Mouse (Mus musculus) neural tube, embryonic 14.5 days (tissue): ENCODE measurements at regions not wholly inside any gene's neighbourhood (a gene's known extent, or its start where the extent isn't known, plus 50 kb on each side); places are given as distances from the start of the nearest gene placed in this dataset.
A peak's percentile ranks its signal among the peaks of the same experiment; 100 is the strongest.

Experiments used
- ATAC-seq: fragments of 200-750 bp; cut with Nextera tagmentation; 2 replicates; pipeline ENCODE4 v1.8.0; 2017; ENCODE audit warnings: low read depth, mild to moderate bottlenecking, moderate TSS enrichment, moderate library complexity
- H3K27ac ChIP-seq: fragments of 300-500 bp; sonication (generic); 2 replicates; pipeline ENCODE4 v1.5.1; 2014; ENCODE audit warnings: low read depth, mild to moderate bottlenecking, control low read depth, low read length, moderate library complexity, mixed read lengths
- H3K27me3 ChIP-seq: fragments of 300-500 bp; sonication (generic); 2 replicates; pipeline ENCODE4 v1.6.1; 2014; ENCODE audit warnings: low read length; ENCODE audit not compliant: control insufficient read depth, insufficient read depth
- H3K36me3 ChIP-seq: fragments of 300-500 bp; sonication (generic); 2 replicates; pipeline ENCODE4 v1.6.1; 2014; ENCODE audit warnings: low read length, mixed read lengths; ENCODE audit not compliant: control insufficient read depth, insufficient read depth
- H3K4me1 ChIP-seq: fragments of 300-500 bp; sonication (generic); 2 replicates; pipeline ENCODE4 v1.6.1; 2014; ENCODE audit warnings: low read length; ENCODE audit not compliant: control insufficient read depth, insufficient read depth
- H3K4me2 ChIP-seq: fragments of 300-500 bp; sonication (generic); 2 replicates; pipeline ENCODE4 v1.6.1; 2014; ENCODE audit warnings: mild to moderate bottlenecking, low read depth, low read length, control low read depth
- H3K4me3 ChIP-seq: fragments of 300-500 bp; sonication (generic); 2 replicates; pipeline ENCODE4 v1.5.1; 2014; ENCODE audit warnings: low read depth, low read length, control low read depth, mixed read lengths
- H3K9ac ChIP-seq: fragments of 300-500 bp; sonication (generic); replicated peaks from 2 replicates; pipeline ENCODE4 v1.6.1; 2014; ENCODE audit warnings: low read depth, mild to moderate bottlenecking, control low read depth, low read length, mixed read lengths
- H3K9me3 ChIP-seq: fragments of 300-500 bp; sonication (generic); 2 replicates; pipeline ENCODE4 v1.6.1; 2016; ENCODE audit warnings: low read length; ENCODE audit not compliant: control insufficient read depth
- WGBS: fragments of 180-500 bp; shearing (Covaris S2); extraction: QIAGEN DNeasy Blood & Tissue Kit; methylation state at CpG from one replicate; pipeline ENCODE4 v1.1.7; 2014; 5-methylcytosine and 5-hydroxymethylcytosine counted together

DNA sequence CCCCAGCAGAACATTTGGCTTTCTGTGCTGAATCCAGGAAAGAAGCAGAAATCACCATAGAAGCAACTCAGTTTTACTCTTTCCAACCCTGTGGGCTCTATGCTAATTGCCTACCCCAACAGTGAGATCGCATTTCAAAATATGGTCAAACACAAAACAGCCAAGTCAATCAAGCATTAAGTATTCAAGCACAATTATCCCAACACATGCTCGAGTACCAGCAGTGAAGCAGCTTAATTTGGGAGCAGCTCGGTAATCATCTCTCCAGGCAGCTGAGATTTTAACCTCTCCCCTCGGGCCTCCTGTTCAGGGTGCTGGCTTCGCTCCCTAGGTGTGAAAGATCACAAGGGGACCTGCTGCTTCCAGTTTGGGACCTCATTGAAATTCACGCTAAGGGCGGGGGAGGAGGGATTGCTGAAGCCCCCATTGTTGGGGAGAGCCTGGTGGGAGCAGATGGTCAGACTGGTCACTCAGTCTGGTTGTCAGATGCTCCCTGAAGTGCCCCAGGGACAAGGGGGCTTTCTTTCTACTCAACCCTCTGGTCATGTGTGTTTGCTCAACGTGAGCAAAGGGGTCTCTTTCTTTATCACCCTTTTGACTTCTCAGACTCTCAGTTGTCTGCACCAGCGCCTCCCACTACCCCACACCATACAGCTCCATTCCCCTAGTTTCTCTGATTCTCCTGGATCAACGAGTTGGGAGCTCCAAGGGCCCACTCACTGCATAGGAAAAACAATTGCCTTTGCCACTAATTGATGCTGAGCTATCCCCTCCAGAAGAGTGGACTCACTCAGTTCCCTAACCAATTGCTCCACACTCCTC is 319.8 kb downstream of the Elavl2 start:
- Histone ChIP-seq H3K36me3 (no peaks in the 10 kb centered on the region), H3K4me2 (no peak overlapping the region), H3K4me1 (no peaks in the 10 kb centered on the region), H3K27ac (no peak overlapping the region), H3K9me3 (no peaks in the 10 kb centered on the region), H3K9ac (no peak overlapping the region), H3K4me3 (no peak overlapping the region), H3K27me3 (no peaks in the 10 kb centered on the region)
- 27% methylated on average over 10 of the region's 10 CpGs for WGBS
- ATAC-seq, result peak; percentile 56; the same call in 1 of the 2 replicates

DNA sequence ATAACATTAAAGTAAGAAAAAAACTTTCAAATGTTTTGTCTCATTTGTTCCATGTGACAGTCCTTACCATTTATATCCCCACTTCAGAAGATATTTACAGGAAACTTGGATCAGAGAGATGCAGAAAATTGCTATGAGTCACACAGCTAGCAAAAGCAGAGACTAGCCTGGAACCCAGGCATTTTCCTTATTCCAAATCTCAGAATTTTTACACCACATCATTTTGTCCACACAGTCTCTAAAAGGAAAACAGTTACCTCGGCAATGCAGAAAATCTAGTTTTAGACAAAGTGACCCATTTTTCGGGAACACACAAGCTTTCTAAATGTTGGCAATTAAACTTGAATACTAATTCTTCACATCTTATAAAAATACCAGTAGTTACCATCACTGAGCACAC is 329.3 kb downstream of the Elavl2 start:
- no peaks in the 10 kb centered on the region for H3K27me3 ChIP-seq
- H3K4me1 ChIP-seq, result no peaks in the 10 kb centered on the region
- ATAC-seq, result no peak
- H3K9ac ChIP-seq, result no peak overlapping the region
- 95% methylated on average over 2 of the region's 2 CpGs for WGBS
- no peak overlapping the region for H3K27ac ChIP-seq
- no peak overlapping the region for H3K4me2 ChIP-seq
- no peak overlapping the region for H3K4me3 ChIP-seq
- H3K36me3 ChIP-seq, result no peaks in the 10 kb centered on the region
- no peaks in the 10 kb centered on the region for H3K9me3 ChIP-seq

DNA sequence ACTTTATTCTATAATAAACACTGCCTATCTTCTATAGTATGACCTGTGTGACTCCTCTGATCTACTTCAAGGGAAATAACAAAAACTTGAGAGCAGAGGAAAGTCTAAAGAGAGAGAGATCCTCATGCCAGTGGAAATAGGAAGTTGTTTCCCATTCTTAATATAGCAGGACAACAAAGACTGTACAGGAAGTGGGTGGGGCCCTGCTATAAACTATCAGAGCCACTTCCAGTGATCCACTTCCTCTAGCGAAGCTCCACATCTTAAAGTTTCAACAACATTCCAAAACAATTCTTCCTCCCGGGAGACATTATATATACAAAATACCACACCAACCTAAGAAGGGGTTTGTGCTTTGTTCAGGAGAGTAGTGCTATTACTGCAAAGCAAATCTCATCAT is 339.7 kb downstream of the Elavl2 start:
- WGBS, result 76% methylated on average over 2 of the region's 2 CpGs
- Histone ChIP-seq H3K36me3 (no peaks in the 10 kb centered on the region), H3K27me3 (no peaks in the 10 kb centered on the region), H3K4me3 (no peak overlapping the region), H3K9me3 (no peaks in the 10 kb centered on the region), H3K27ac (no peak overlapping the region), H3K4me1 (no peaks in the 10 kb centered on the region), H3K4me2 (no peak overlapping the region), H3K9ac (no peak overlapping the region)
- no peak for ATAC-seq

DNA sequence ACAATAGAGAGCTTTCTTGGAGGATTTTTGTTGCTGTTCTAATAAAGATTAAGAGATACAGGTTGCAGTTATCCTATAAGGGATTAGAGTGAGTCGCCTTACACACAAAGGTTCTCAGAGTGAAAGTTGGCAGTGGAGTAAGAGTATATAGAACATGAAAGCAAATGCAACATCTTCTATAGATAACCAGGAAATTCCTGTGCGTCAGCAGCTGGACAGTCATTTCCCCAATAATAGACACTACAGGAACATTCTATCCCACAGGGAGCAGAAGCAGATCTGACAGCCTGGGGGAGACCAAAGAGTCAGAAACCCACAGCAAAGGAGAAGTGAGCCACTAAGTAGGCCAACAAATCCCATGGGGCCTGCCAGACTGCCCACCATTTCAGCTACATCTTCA is 348.7 kb downstream of the Elavl2 start:
- Histone ChIP-seq H3K4me2 (no peak overlapping the region), H3K9ac (no peak overlapping the region), H3K4me1 (no peaks in the 10 kb centered on the region), H3K27me3 (no peaks in the 10 kb centered on the region), H3K36me3 (no peaks in the 10 kb centered on the region), H3K27ac (no peak overlapping the region), H3K9me3 (no peaks in the 10 kb centered on the region), H3K4me3 (no peak overlapping the region)
- no peak for ATAC-seq
- WGBS, result 90% methylated on average over 2 of the region's 2 CpGs

DNA sequence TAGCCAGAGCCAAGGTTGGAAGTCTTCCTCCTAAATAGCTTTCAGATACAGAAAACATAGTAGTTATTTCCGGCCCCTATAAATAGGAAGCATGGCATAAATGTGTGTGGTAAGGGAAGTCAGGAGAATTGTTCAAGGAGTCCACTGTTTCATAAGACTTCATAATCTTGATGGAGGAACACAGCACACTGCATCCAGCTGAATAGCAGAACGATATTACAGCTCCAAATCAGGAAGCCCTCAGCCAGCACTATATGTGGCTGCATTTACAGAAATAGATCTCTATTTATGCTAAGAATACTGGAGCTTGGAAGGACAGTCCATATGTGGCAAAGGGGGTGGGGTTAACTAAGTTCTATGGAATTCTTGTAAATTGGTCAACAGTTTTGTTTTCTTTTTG is 371.1 kb downstream of the Elavl2 start:
- Histone ChIP-seq H3K36me3 (no peaks in the 10 kb centered on the region), H3K4me2 (no peak overlapping the region), H3K27ac (no peak overlapping the region), H3K9me3 (no peaks in the 10 kb centered on the region), H3K4me3 (no peak overlapping the region), H3K4me1 (no peaks in the 10 kb centered on the region), H3K27me3 (no peaks in the 10 kb centered on the region), H3K9ac (no peak overlapping the region)
- WGBS, result 94% methylated on average over 2 of the region's 2 CpGs
- no peak for ATAC-seq

DNA sequence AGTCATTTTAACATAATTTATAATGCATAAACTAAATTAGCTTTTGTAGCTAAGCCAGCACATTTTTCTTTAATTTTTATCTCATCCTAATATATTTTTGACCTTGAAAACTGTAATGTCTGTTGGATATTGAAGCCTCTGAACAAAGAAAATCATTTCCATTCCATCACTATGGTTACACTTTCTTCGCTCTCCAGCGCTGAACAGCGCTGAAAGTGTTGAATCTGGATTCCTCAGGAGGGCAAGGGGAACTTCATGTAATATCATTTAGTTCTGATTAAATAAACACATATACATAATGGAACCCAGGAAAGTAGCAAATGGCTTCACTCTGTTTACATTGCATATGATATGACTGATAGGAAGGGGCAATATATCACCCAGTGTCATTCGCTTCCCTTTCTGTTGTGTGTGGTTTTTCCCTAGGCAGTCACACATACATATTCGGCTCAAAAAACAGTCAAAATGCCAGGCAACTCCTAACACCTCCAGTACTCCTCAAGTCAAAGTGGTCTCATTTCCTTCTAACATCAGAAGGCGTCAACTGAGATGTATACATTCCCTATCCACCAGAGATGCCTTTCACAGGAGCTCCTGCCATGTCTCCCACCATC is 372.5 kb downstream of the Elavl2 start:
- no peak for ATAC-seq
- H3K27ac ChIP-seq, result no peak overlapping the region

DNA sequence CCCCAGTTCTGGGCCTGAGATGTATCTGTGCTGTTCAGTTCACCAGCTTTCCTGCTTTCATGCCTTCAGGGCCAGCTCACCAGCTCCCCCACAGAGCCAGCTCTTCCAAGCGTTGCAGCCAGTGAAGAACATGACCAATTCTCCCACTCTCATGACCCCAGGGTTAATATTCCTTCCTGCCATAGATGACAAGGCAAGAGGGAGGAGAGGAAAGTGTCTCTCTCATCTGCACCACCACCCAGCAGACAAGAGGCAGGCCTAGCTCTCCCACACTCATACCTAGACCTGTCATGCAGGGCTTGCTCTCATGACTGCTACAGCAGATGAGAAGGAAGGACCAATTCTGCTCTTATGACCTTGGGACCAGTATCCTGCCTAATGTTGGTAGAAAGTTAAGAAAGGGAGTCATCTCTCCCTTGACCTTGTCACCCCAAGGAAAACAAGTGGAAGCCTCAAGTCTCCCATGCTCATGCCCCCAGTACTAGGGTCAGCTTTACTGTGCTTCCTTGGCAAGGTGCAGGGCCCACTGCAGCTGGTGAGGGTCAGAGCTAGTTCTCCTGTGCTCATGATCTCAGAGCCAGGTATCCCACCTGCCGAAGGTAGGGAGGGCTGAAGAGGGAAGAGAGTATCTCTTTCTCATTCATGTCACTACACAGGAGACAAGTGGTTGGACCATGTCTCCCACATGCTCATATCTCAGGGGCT is 404.0 kb downstream of the Elavl2 start:
- Histone ChIP-seq H3K9ac (no peak overlapping the region), H3K9me3 (no peaks in the 10 kb centered on the region), H3K27ac (no peak overlapping the region), H3K27me3 (no peaks in the 10 kb centered on the region), H3K4me2 (no peak overlapping the region), H3K36me3 (no peaks in the 10 kb centered on the region), H3K4me1 (no peaks in the 10 kb centered on the region), H3K4me3 (no peak overlapping the region)
- ATAC-seq, result no peak
- WGBS, result 76% methylated on average over 2 of the region's 2 CpGs

More for the DNA sequence above, 372.5 kb downstream of the Elavl2 start:
- Histone ChIP-seq H3K4me3 (no peak overlapping the region), H3K27me3 (no peaks in the 10 kb centered on the region), H3K4me1 (no peaks in the 10 kb centered on the region), H3K4me2 (no peak overlapping the region), H3K9ac (no peak overlapping the region), H3K9me3 (no peaks in the 10 kb centered on the region), H3K36me3 (no peaks in the 10 kb centered on the region)
- 87% methylated on average over 6 of the region's 6 CpGs for WGBS

DNA sequence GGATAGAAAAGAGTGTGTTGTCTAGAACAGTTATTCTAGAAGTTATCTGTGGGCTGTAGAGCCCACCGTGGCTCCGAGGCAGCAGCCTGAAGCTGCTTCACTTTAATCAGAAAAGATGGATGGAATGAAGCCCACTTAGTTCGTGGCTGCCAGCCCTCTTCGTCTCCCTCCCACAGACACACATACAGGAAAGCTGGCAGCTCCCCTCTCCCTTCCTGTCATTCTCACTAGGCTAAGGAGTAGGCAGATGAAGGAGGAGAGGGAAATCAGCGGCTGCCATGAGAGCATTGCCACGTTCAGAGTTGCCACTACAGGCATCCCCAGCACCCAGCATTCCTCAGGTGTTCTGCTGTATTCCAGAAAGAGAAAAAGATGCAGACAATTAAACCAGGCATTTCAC is 435.9 kb downstream of the Elavl2 start:
- no peak overlapping the region for H3K4me2 ChIP-seq
- WGBS, result 66% methylated on average over 6 of the region's 6 CpGs
- H3K4me3 ChIP-seq, result no peak overlapping the region
- H3K9ac ChIP-seq, result no peak overlapping the region
- H3K27me3 ChIP-seq, result no peaks in the 10 kb centered on the region
- ATAC-seq, result no peak
- H3K4me1 ChIP-seq, result no peaks in the 10 kb centered on the region
- no peaks in the 10 kb centered on the region for H3K36me3 ChIP-seq
- H3K9me3 ChIP-seq, result no peaks in the 10 kb centered on the region
- no peak overlapping the region for H3K27ac ChIP-seq
